Mouse (Mus musculus) heart, adult 9 months (tissue): Measurements from ENCODE around the gene Fam98c.
A peak's percentile ranks its signal among the peaks of the same experiment; 100 is the strongest.

Experiments used
- DNase-seq, 2 experiments: peaks; one replicate each; pipeline ENCODE4 v3.0.0; 2022; ENCODE audit warnings: low spot score in 2 of 2

Gene Fam98c

GRCm38 (mm10) chr7:29108992-29109955, 46.8 kb downstream of the Fam98c start:
- peak; percentile 31 to 39 for DNase-seq
